Mouse (Mus musculus) bone marrow macrophage, adult 2 months (primary cell): ENCODE data around the gene Cyb561d2.

Experiments used
- CTCF ChIP-seq: IDR thresholded peaks from 2 replicates; pipeline ENCODE4 v1.5.1; 2012; ENCODE audit warnings: low read depth, mild to moderate bottlenecking, low read length, moderate library complexity
- POLR2A ChIP-seq: IDR thresholded peaks from 2 replicates; pipeline ENCODE4 v1.6.1; 2012; ENCODE audit warnings: mild to moderate bottlenecking, low read depth, low read length, borderline replicate concordance

DNA sequence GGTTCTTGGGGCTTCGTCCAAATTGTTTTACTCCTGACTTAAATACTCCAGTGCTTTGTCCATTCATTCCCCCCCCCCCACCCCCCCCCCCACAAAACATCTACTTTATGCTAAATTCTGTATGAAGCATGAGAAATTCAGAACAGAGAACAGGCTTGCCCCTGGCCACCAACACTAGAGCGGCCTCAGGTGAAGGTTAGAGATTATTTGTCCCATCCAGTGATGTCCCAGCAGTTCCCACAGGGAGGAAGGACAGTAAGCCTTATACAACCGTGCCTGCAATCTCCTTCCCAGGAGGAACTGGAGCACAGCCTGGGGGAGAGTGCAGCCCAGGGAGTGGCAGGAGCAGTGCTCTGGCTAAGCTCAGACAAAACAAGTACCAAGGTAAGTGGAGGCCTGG lies 36.6 kb upstream of the Cyb561d2 start, which contains the start of gene Naa80:
- TF ChIP-seq CTCF = no peak
- no peak for TF ChIP-seq POLR2A
